Mouse (Mus musculus) MEL (cell line): ENCODE measurements around the gene Clip3. TPM values are rescaled to one million over a fixed set of nuclear protein-coding genes. Genes with fewer than 3 reads are reported as not detected.

Experiments used
- DNase-seq: peaks from one replicate; pipeline ENCODE4 v3.0.0; 2011; ENCODE audit warnings: low read depth, low spot score
- H3K27ac ChIP-seq: 2 replicates; pipeline ENCODE4 v1.5.1; 2012; ENCODE audit warnings: low read depth, mild to moderate bottlenecking, control low read depth, low read length, moderate library complexity; ENCODE audit not compliant: control insufficient read depth
- H3K27me3 ChIP-seq, 2 experiments: fragments of 150-350 bp in 1 of 2; sonication (generic) in 1 of 2; 2 replicates each; pipeline ENCODE4 v1.6.1; 2012; ENCODE audit warnings: low read length in 2 of 2, mild to moderate bottlenecking in 2 of 2, improper control_type of control experiment in 1 of 2, moderate library complexity in 1 of 2; ENCODE audit not compliant: insufficient read depth in 2 of 2, control insufficient read depth in 1 of 2
- H3K36me3 ChIP-seq, 2 experiments: 2 replicates each; pipeline ENCODE4 v1.6.1; 2012 to 2014; ENCODE audit warnings: low read length in 2 of 2, improper control_type of control experiment in 1 of 2, inconsistent platforms in 1 of 2, mild to moderate bottlenecking in 1 of 2; ENCODE audit not compliant: insufficient read depth in 2 of 2, control insufficient read depth in 1 of 2
- H3K4me1 ChIP-seq, 2 experiments: fragments of 150-350 bp in 1 of 2; sonication (generic) in 1 of 2; 2 replicates each; pipeline ENCODE4 v1.6.1; 2012; ENCODE audit warnings: low read length in 2 of 2, improper control_type of control experiment in 1 of 2, mild to moderate bottlenecking in 1 of 2; ENCODE audit not compliant: insufficient read depth in 2 of 2, control insufficient read depth in 1 of 2
- H3K4me3 ChIP-seq, 2 experiments: fragments of 150-350 bp in 1 of 2; sonication (generic) in 1 of 2; 2 replicates each; pipeline ENCODE4 v1.5.1; 2012; ENCODE audit warnings: low read depth in 2 of 2, low read length in 2 of 2, mild to moderate bottlenecking in 2 of 2, moderate library complexity in 2 of 2, control low read depth in 1 of 2, improper control_type of control experiment in 1 of 2; ENCODE audit not compliant: control insufficient read depth in 1 of 2, insufficient read depth in 1 of 2
- H3K79me2 ChIP-seq: 2 replicates; pipeline ENCODE4 v1.6.1; 2012; ENCODE audit warnings: mild to moderate bottlenecking, low read length, moderate library complexity; ENCODE audit not compliant: control insufficient read depth, poor library complexity, insufficient read depth
- H3K9ac ChIP-seq: 2 replicates; pipeline ENCODE4 v1.6.1; 2012; ENCODE audit warnings: low read depth, mild to moderate bottlenecking, control low read depth, low read length, moderate library complexity; ENCODE audit not compliant: control insufficient read depth, poor library complexity, severe bottlenecking
- H3K9me3 ChIP-seq: fragments of 150-350 bp; sonication (generic); replicated peaks from 2 replicates; pipeline ENCODE4 v1.6.1; 2012; ENCODE audit warnings: mild to moderate bottlenecking, low read length, improper control_type of control experiment, moderate library complexity; ENCODE audit not compliant: insufficient read depth
- BHLHE40 ChIP-seq: IDR thresholded peaks from 2 replicates; pipeline ENCODE4 v1.6.1; 2012; ENCODE audit warnings: low read depth, mild to moderate bottlenecking, inconsistent platforms, low read length, improper control_type of control experiment, borderline replicate concordance
- CTCF ChIP-seq, 3 experiments: IDR thresholded peaks in 2 of 3; conservative IDR thresholded peaks in 1 of 3; 2 replicates each; pipeline ENCODE4 v1.5.1; 2011 to 2012; ENCODE audit warnings: low read length in 3 of 3, low read depth in 2 of 3, mild to moderate bottlenecking in 2 of 3, improper control_type of control experiment in 1 of 3, inconsistent platforms in 1 of 3, mixed read lengths in 1 of 3, moderate library complexity in 1 of 3; ENCODE audit not compliant: control insufficient read depth in 1 of 3, insufficient read depth in 1 of 3, poor library complexity in 1 of 3, severe bottlenecking in 1 of 3
- EP300 ChIP-seq, 2 experiments: IDR thresholded peaks; 2 replicates each; pipeline ENCODE4 v1.6.1; 2011; ENCODE audit warnings: improper control_type of control experiment in 2 of 2, low read length in 2 of 2, low read depth in 1 of 2, mild to moderate bottlenecking in 1 of 2
- GABPA ChIP-seq: IDR thresholded peaks from 2 replicates; pipeline ENCODE4 v1.6.1; 2012; ENCODE audit warnings: low read depth, mild to moderate bottlenecking, inconsistent platforms, low read length, improper control_type of control experiment, moderate library complexity
- MAX ChIP-seq: IDR thresholded peaks from 2 replicates; pipeline ENCODE4 v1.6.1; 2011; ENCODE audit warnings: low read length, improper control_type of control experiment
- MYC ChIP-seq: IDR thresholded peaks from 2 replicates; pipeline ENCODE4 v1.6.1; 2011; ENCODE audit warnings: low read depth, mild to moderate bottlenecking, low read length, improper control_type of control experiment, moderate library complexity
- POLR2AphosphoS2 ChIP-seq: IDR thresholded peaks from 2 replicates; pipeline ENCODE4 v1.6.1; 2011; ENCODE audit warnings: low read length, improper control_type of control experiment
- RAD21 ChIP-seq: IDR thresholded peaks from 2 replicates; pipeline ENCODE4 v1.6.1; 2011; ENCODE audit warnings: mild to moderate bottlenecking, low read depth, low read length, improper control_type of control experiment
- RCOR1 ChIP-seq: IDR thresholded peaks from 2 replicates; pipeline ENCODE4 v1.6.1; 2012; ENCODE audit warnings: low read depth, mild to moderate bottlenecking, inconsistent platforms, low read length, improper control_type of control experiment
- SIN3A ChIP-seq: IDR thresholded peaks from 2 replicates; pipeline ENCODE4 v1.6.1; 2012; ENCODE audit warnings: low read length, improper control_type of control experiment, inconsistent platforms
- TCF12 ChIP-seq: IDR thresholded peaks from 2 replicates; pipeline ENCODE4 v1.6.1; 2014; ENCODE audit warnings: low read depth, mild to moderate bottlenecking, inconsistent platforms, low read length, improper control_type of control experiment, moderate library complexity
- UBTF ChIP-seq: IDR thresholded peaks from 2 replicates; pipeline ENCODE4 v1.6.1; 2012; ENCODE audit warnings: low read depth, mild to moderate bottlenecking, inconsistent platforms, low read length, improper control_type of control experiment, moderate library complexity, borderline replicate concordance; ENCODE audit not compliant: insufficient read depth
- USF2 ChIP-seq, 2 experiments: IDR thresholded peaks; 2 replicates each; pipeline ENCODE4 v1.6.1; 2011 to 2012; ENCODE audit warnings: improper control_type of control experiment in 2 of 2, low read length in 2 of 2, borderline replicate concordance in 1 of 2, inconsistent platforms in 1 of 2, low read depth in 1 of 2, mild to moderate bottlenecking in 1 of 2; ENCODE audit not compliant: insufficient read depth in 1 of 2
- ZC3H11A ChIP-seq: IDR thresholded peaks from 2 replicates; pipeline ENCODE4 v1.6.1; 2012; ENCODE audit warnings: low read depth, mild to moderate bottlenecking, inconsistent platforms, low read length, improper control_type of control experiment
- ZKSCAN1 ChIP-seq: IDR thresholded peaks from 2 replicates; pipeline ENCODE4 v1.6.1; 2012; ENCODE audit warnings: low read depth, mild to moderate bottlenecking, inconsistent platforms, low read length, improper control_type of control experiment, moderate library complexity
- ZMIZ1 ChIP-seq: IDR thresholded peaks from 2 replicates; pipeline ENCODE4 v1.6.1; 2012; ENCODE audit warnings: low read depth, mild to moderate bottlenecking, inconsistent platforms, low read length, improper control_type of control experiment, moderate library complexity
- ZNF384 ChIP-seq: IDR thresholded peaks from 2 replicates; pipeline ENCODE4 v1.6.1; 2012; ENCODE audit warnings: low read depth, mild to moderate bottlenecking, inconsistent platforms, low read length, improper control_type of control experiment
- polyA plus RNA-seq, 2 experiments: library from polyadenylated mRNA; stranded (reverse) in 1 of 2; unstranded in 1 of 2; fragments of >175 nt in 1 of 2; fragments of >200 nt in 1 of 2; gene quantifications; 2 replicates each; pipeline versions ENCODE4 v1.2.1 to v1.2.4; 2012; ENCODE audit warnings: low replicate concordance in 2 of 2, low read depth in 1 of 2; ENCODE audit not compliant: insufficient read length in 2 of 2, insufficient read depth in 1 of 2, missing spikeins in 1 of 2
- total RNA-seq: library from RNA; depleted of rRNA; stranded (reverse); fragments of 300-350 nt; gene quantifications from 2 replicates; pipeline ENCODE4 v1.2.3, GENCODE M21; 2012

Clip3 gene
- total and polyA plus RNA-seq, 3 experiments: 0.19 TPM; not detected in 2

DNA sequence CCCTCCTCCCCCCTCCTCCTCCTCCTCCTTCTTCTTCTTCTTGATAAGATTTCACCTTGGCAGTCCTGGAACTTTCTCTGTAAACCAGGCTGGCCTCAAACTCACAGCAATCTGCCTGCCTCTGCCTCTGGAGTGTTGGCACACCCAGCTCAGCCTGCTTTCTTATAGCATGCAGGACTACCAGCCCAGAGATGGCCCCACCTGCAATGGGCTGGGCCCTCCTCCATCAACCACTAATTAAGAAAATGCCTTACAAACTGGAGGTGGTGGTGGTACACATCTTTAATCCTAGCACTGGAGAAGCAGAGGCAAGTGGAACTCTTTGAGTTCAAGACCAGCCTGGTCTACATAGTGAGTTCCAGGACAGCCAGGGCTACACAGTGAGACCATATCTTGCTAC lies 34.9 kb downstream of the Clip3 start:
- DNase-seq: no peak

DNA sequence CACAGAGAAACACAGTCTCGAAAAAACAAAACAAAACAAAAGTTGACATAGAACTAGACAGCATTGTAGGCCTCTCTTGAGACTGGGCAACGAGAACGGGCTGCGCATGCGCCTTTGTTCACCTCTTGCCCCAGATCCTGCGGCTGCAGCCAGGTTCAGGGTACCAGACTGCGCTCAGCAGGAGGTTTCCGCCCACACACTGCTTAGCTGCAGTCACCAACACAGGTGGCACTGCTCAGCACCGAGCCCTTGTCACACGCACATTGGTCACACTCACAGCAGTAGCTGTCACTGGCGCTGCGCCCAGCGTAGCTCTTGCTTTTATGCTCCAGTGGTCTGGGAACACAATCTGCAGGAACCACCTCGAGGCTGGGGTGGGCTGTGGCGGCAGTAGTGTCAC lies 35.6 kb downstream of the Clip3 start:
- peaks cover 0 to 2% of the 10 kb centered on the region in 2 experiments; a peak in 3 of 4 replicates for H3K27me3 ChIP-seq
- peaks cover 0 to under 1% of the 10 kb centered on the region in 2 experiments; a peak in 1 of 4 replicates for H3K4me1 ChIP-seq
- DNase-seq: no peak
- no peak overlapping the region for H3K27ac ChIP-seq
- TF ChIP-seq POLR2AphosphoS2: no peak
- no peak for TF ChIP-seq BHLHE40
- no peak for TF ChIP-seq TCF12
- no peak for TF ChIP-seq ZNF384
- no peaks in the 10 kb centered on the region for H3K9me3 ChIP-seq
- peaks cover 0 to 6% of the 10 kb centered on the region in 2 experiments; a peak in 1 of 4 replicates for H3K36me3 ChIP-seq
- H3K4me3 ChIP-seq: no peak overlapping the region
- no peaks in the 10 kb centered on the region; the same call in 1 of the 2 replicates for H3K79me2 ChIP-seq
- no peak overlapping the region for H3K9ac ChIP-seq

More for the DNA sequence above, 34.9 kb downstream of the Clip3 start:
- H3K79me2 ChIP-seq: peaks cover 5% of the 10 kb centered on the region; the same call in 1 of the 2 replicates
- TF ChIP-seq MYC (no peak), RCOR1 (no peak), SIN3A (no peak), USF2 (IDR thresholded peaks at IDR 0.05; ENCODE audit: borderline replicate concordance in 1 of 2, insufficient read depth in 1 of 2, low read depth in 1 of 2, low read length in 2 of 2) (no peak), CTCF (IDR thresholded peaks at IDR 0.05 in 2 of 3, conservative IDR thresholded peaks at IDR 0.05 in 1 of 3; ENCODE audit: control insufficient read depth in 1 of 3, insufficient read depth in 1 of 3, low read depth in 2 of 3, low read length in 3 of 3, poor library complexity in 1 of 3, severe bottlenecking in 1 of 3) (no peak), ZKSCAN1 (no peak), RAD21 (no peak), MAX (no peak), ZC3H11A (no peak), ZMIZ1 (no peak), GABPA (no peak), EP300 (IDR thresholded peaks at IDR 0.05; ENCODE audit: low read depth in 1 of 2, low read length in 2 of 2) (no peak), UBTF (no peak)
- H3K4me1 ChIP-seq: no peaks in the 10 kb centered on the region; a peak in 1 of 4 replicates
- H3K36me3 ChIP-seq: peaks cover 0 to 6% of the 10 kb centered on the region in 2 experiments; a peak in 1 of 4 replicates
- no peak overlapping the region for H3K27ac ChIP-seq
- H3K4me3 ChIP-seq: no peak overlapping the region
- peaks cover 0 to 2% of the 10 kb centered on the region in 2 experiments; a peak in 3 of 4 replicates for H3K27me3 ChIP-seq
- no peaks in the 10 kb centered on the region for H3K9me3 ChIP-seq
- no peak overlapping the region for H3K9ac ChIP-seq
